Mouse (Mus musculus): ENCODE results near the gene Syndig1. TPM values are rescaled to one million over a fixed set of nuclear protein-coding genes. Genes with fewer than 3 reads are reported as not detected.

Syndig1 gene
- polyA plus RNA-seq, 1 experiment from 2014 or later, result 21.0 TPM

- no peak overlapping the region for H3K9ac ChIP-seq (replicated peaks; ENCODE audit: low read depth, low read length)
- no peaks in the 10 kb centered on the region for H3K27me3 ChIP-seq (replicated peaks; ENCODE audit: control insufficient read depth, insufficient read depth, low read length)
- H3K4me1 ChIP-seq (replicated peaks; ENCODE audit: control insufficient read depth, insufficient read depth, low read length), result no peaks in the 10 kb centered on the region
- ATAC-seq, result no peak
- no peaks in the 10 kb centered on the region for H3K36me3 ChIP-seq (ENCODE audit: control insufficient read depth, insufficient read depth)
- H3K4me2 ChIP-seq (ENCODE audit: low read length), result no peak overlapping the region
- no peaks in the 10 kb centered on the region for H3K9me3 ChIP-seq (ENCODE audit: control insufficient read depth, low read length)
- H3K27ac ChIP-seq (ENCODE audit: low read length), result no peak overlapping the region
- WGBS, result 53% methylated on average over 1 of the region's 1 CpGs
- H3K4me3 ChIP-seq (replicated peaks; ENCODE audit: low read length), result no peak overlapping the region
Observed at GRCm38 (mm10) chr2:149900606-149901005, 71.6 kb downstream of the Syndig1 start.

GRCm38 (mm10) chr2:149904405-149904804, 75.4 kb downstream of the Syndig1 start:
- 74% methylated on average over 1 of the region's 1 CpGs for WGBS
- Histone ChIP-seq H3K27ac (ENCODE audit: low read length) (no peak overlapping the region), H3K27me3 (replicated peaks; ENCODE audit: control insufficient read depth, insufficient read depth, low read length) (no peaks in the 10 kb centered on the region), H3K36me3 (ENCODE audit: control insufficient read depth, insufficient read depth) (no peaks in the 10 kb centered on the region), H3K9ac (replicated peaks; ENCODE audit: low read depth, low read length) (no peak overlapping the region), H3K4me1 (replicated peaks; ENCODE audit: control insufficient read depth, insufficient read depth, low read length) (no peaks in the 10 kb centered on the region), H3K4me3 (replicated peaks; ENCODE audit: low read length) (no peak overlapping the region), H3K4me2 (ENCODE audit: low read length) (no peak overlapping the region), H3K9me3 (ENCODE audit: control insufficient read depth, low read length) (no peaks in the 10 kb centered on the region)
- no peak for ATAC-seq

- Histone ChIP-seq H3K4me2 (ENCODE audit: low read length) (no peak overlapping the region), H3K9me3 (ENCODE audit: control insufficient read depth, low read length) (no peaks in the 10 kb centered on the region), H3K4me1 (replicated peaks; ENCODE audit: control insufficient read depth, insufficient read depth, low read length) (no peaks in the 10 kb centered on the region), H3K4me3 (replicated peaks; ENCODE audit: low read length) (no peak overlapping the region), H3K9ac (replicated peaks; ENCODE audit: low read depth, low read length) (no peak overlapping the region), H3K27ac (ENCODE audit: low read length) (no peak overlapping the region), H3K27me3 (replicated peaks; ENCODE audit: control insufficient read depth, insufficient read depth, low read length) (no peaks in the 10 kb centered on the region), H3K36me3 (ENCODE audit: control insufficient read depth, insufficient read depth) (no peaks in the 10 kb centered on the region)
- WGBS, result 89% methylated on average over 3 of the region's 3 CpGs
- ATAC-seq, result no peak
Observed at GRCm38 (mm10) chr2:149906694-149907093, 77.7 kb downstream of the Syndig1 start.

- no peaks in the 10 kb centered on the region for H3K4me1 ChIP-seq (replicated peaks; ENCODE audit: control insufficient read depth, insufficient read depth, low read length)
- no peak overlapping the region for H3K4me3 ChIP-seq (replicated peaks; ENCODE audit: low read length)
- H3K9ac ChIP-seq (replicated peaks; ENCODE audit: low read depth, low read length), result no peak overlapping the region
- 83% methylated on average over 3 of the region's 3 CpGs for WGBS
- H3K36me3 ChIP-seq (ENCODE audit: control insufficient read depth, insufficient read depth), result no peaks in the 10 kb centered on the region
- H3K27ac ChIP-seq (ENCODE audit: low read length), result no peak overlapping the region
- H3K4me2 ChIP-seq (ENCODE audit: low read length), result no peak overlapping the region
- H3K9me3 ChIP-seq (ENCODE audit: control insufficient read depth, low read length), result no peaks in the 10 kb centered on the region
- no peaks in the 10 kb centered on the region for H3K27me3 ChIP-seq (replicated peaks; ENCODE audit: control insufficient read depth, insufficient read depth, low read length)
- no peak for ATAC-seq
Observed at GRCm38 (mm10) chr2:149917162-149917561, 88.2 kb downstream of the Syndig1 start.

GRCm38 (mm10) chr2:149923561-149923960, 94.5 kb downstream of the Syndig1 start:
- Histone ChIP-seq H3K4me1 (replicated peaks; ENCODE audit: control insufficient read depth, insufficient read depth, low read length) (no peaks in the 10 kb centered on the region), H3K36me3 (ENCODE audit: control insufficient read depth, insufficient read depth) (no peaks in the 10 kb centered on the region), H3K4me3 (replicated peaks; ENCODE audit: low read length) (no peak overlapping the region), H3K27me3 (replicated peaks; ENCODE audit: control insufficient read depth, insufficient read depth, low read length) (no peaks in the 10 kb centered on the region), H3K9ac (replicated peaks; ENCODE audit: low read depth, low read length) (no peak overlapping the region), H3K9me3 (ENCODE audit: control insufficient read depth, low read length) (no peaks in the 10 kb centered on the region), H3K4me2 (ENCODE audit: low read length) (no peak overlapping the region), H3K27ac (ENCODE audit: low read length) (no peak overlapping the region)
- WGBS, result 67% methylated on average over 2 of the region's 2 CpGs
- ATAC-seq, result no peak

- Histone ChIP-seq H3K4me1 (replicated peaks; ENCODE audit: control insufficient read depth, insufficient read depth, low read length) (no peaks in the 10 kb centered on the region), H3K4me2 (ENCODE audit: low read length) (no peak overlapping the region), H3K9ac (replicated peaks; ENCODE audit: low read depth, low read length) (no peak overlapping the region), H3K9me3 (ENCODE audit: control insufficient read depth, low read length) (no peaks in the 10 kb centered on the region), H3K4me3 (replicated peaks; ENCODE audit: low read length) (no peak overlapping the region), H3K27ac (ENCODE audit: low read length) (no peak overlapping the region), H3K36me3 (ENCODE audit: control insufficient read depth, insufficient read depth) (no peaks in the 10 kb centered on the region), H3K27me3 (replicated peaks; ENCODE audit: control insufficient read depth, insufficient read depth, low read length) (no peaks in the 10 kb centered on the region)
- 0 out of 2 replicates have a peak, but pooled peaks have one; percentile 36 for ATAC-seq
- 86% methylated on average over 2 of the region's 2 CpGs for WGBS
Observed at GRCm38 (mm10) chr2:149925911-149926310, 96.9 kb downstream of the Syndig1 start.

- Histone ChIP-seq H3K27ac (ENCODE audit: low read length) (no peak overlapping the region), H3K36me3 (ENCODE audit: control insufficient read depth, insufficient read depth) (no peaks in the 10 kb centered on the region), H3K27me3 (replicated peaks; ENCODE audit: control insufficient read depth, insufficient read depth, low read length) (no peaks in the 10 kb centered on the region), H3K4me2 (ENCODE audit: low read length) (no peak overlapping the region), H3K4me3 (replicated peaks; ENCODE audit: low read length) (no peak overlapping the region), H3K9me3 (ENCODE audit: control insufficient read depth, low read length) (no peaks in the 10 kb centered on the region), H3K9ac (replicated peaks; ENCODE audit: low read depth, low read length) (no peak overlapping the region), H3K4me1 (replicated peaks; ENCODE audit: control insufficient read depth, insufficient read depth, low read length) (no peaks in the 10 kb centered on the region)
- ATAC-seq, result no peak
Observed at GRCm38 (mm10) chr2:149927001-149927400, 98.0 kb downstream of the Syndig1 start.

- no peak for ATAC-seq
- H3K36me3 ChIP-seq (ENCODE audit: control insufficient read depth, insufficient read depth), result no peaks in the 10 kb centered on the region
- no peak overlapping the region for H3K4me3 ChIP-seq (replicated peaks; ENCODE audit: low read length)
- H3K9ac ChIP-seq (replicated peaks; ENCODE audit: low read depth, low read length), result no peak overlapping the region
- H3K4me1 ChIP-seq (replicated peaks; ENCODE audit: control insufficient read depth, insufficient read depth, low read length), result no peaks in the 10 kb centered on the region
- H3K27ac ChIP-seq (ENCODE audit: low read length), result no peak overlapping the region
- no peaks in the 10 kb centered on the region for H3K27me3 ChIP-seq (replicated peaks; ENCODE audit: control insufficient read depth, insufficient read depth, low read length)
- no peaks in the 10 kb centered on the region for H3K9me3 ChIP-seq (ENCODE audit: control insufficient read depth, low read length)
- H3K4me2 ChIP-seq (ENCODE audit: low read length), result no peak overlapping the region
- 92% methylated on average over 3 of the region's 3 CpGs for WGBS
Observed at GRCm38 (mm10) chr2:149927481-149927880, 98.5 kb downstream of the Syndig1 start.

GRCm38 (mm10) chr2:149929986-149930385, 101.0 kb downstream of the Syndig1 start:
- WGBS, result 74% methylated on average over 5 of the region's 5 CpGs
- ATAC-seq, result 0 out of 2 replicates have a peak, but pooled peaks have one; percentile 32
- H3K9ac ChIP-seq (replicated peaks; ENCODE audit: low read depth, low read length), result no peak overlapping the region
- H3K4me3 ChIP-seq (replicated peaks; ENCODE audit: low read length), result no peak overlapping the region
- no peaks in the 10 kb centered on the region for H3K9me3 ChIP-seq (ENCODE audit: control insufficient read depth, low read length)
- no peak overlapping the region for H3K4me2 ChIP-seq (ENCODE audit: low read length)
- H3K27me3 ChIP-seq (replicated peaks; ENCODE audit: control insufficient read depth, insufficient read depth, low read length), result no peaks in the 10 kb centered on the region
- no peak overlapping the region for H3K27ac ChIP-seq (ENCODE audit: low read length)
- H3K36me3 ChIP-seq (ENCODE audit: control insufficient read depth, insufficient read depth), result no peaks in the 10 kb centered on the region
- no peaks in the 10 kb centered on the region for H3K4me1 ChIP-seq (replicated peaks; ENCODE audit: control insufficient read depth, insufficient read depth, low read length)

GRCm38 (mm10) chr2:149931111-149931510, 102.1 kb downstream of the Syndig1 start:
- Histone ChIP-seq H3K27me3 (replicated peaks; ENCODE audit: control insufficient read depth, insufficient read depth, low read length) (no peaks in the 10 kb centered on the region), H3K9me3 (ENCODE audit: control insufficient read depth, low read length) (no peaks in the 10 kb centered on the region), H3K4me2 (ENCODE audit: low read length) (no peak overlapping the region), H3K4me1 (replicated peaks; ENCODE audit: control insufficient read depth, insufficient read depth, low read length) (no peaks in the 10 kb centered on the region), H3K9ac (replicated peaks; ENCODE audit: low read depth, low read length) (no peak overlapping the region), H3K36me3 (ENCODE audit: control insufficient read depth, insufficient read depth) (no peaks in the 10 kb centered on the region), H3K27ac (ENCODE audit: low read length) (no peak overlapping the region), H3K4me3 (replicated peaks; ENCODE audit: low read length) (no peak overlapping the region)
- ATAC-seq, result no peak
- WGBS, result 97% methylated on average over 2 of the region's 2 CpGs
